Mouse (Mus musculus) lung, embryonic 14.5 days (tissue): ENCODE measurements around the gene Fancd2. TPM values are rescaled to one million over a fixed set of nuclear protein-coding genes. Genes with fewer than 3 reads are reported as not detected.
A peak's percentile ranks its signal among the peaks of the same experiment; 100 is the strongest.

Source experiments
- ATAC-seq: fragments of 200-750 bp; cut with Nextera tagmentation; 2 replicates; pipeline ENCODE4 v1.8.0; 2017; ENCODE audit warnings: mild to moderate bottlenecking, moderate TSS enrichment, moderate library complexity; ENCODE audit not compliant: insufficient read depth
- DNase-seq: peaks from one replicate; pipeline ENCODE4 v3.0.0-alpha.2; 2015
- H3K27ac ChIP-seq: fragments of 300-500 bp; sonication (generic); 2 replicates; pipeline ENCODE4 v1.5.1; 2014; ENCODE audit warnings: low read depth, mild to moderate bottlenecking, moderate library complexity
- H3K27me3 ChIP-seq: fragments of 300-500 bp; sonication (generic); 2 replicates; pipeline ENCODE4 v1.6.1; 2014; ENCODE audit warnings: low read length, control low read depth; ENCODE audit not compliant: insufficient read depth
- H3K36me3 ChIP-seq: fragments of 300-500 bp; sonication (generic); 2 replicates; pipeline ENCODE4 v1.6.1; 2014; ENCODE audit warnings: control low read depth; ENCODE audit not compliant: insufficient read depth
- H3K4me1 ChIP-seq: fragments of 300-500 bp; sonication (generic); 2 replicates; pipeline ENCODE4 v1.6.1; 2014; ENCODE audit warnings: antibody characterized with exemption, control low read depth; ENCODE audit not compliant: insufficient read depth
- H3K4me2 ChIP-seq: fragments of 300-500 bp; sonication (generic); 2 replicates; pipeline ENCODE4 v1.6.1; 2014; ENCODE audit warnings: mild to moderate bottlenecking
- H3K4me3 ChIP-seq: fragments of 300-500 bp; sonication (generic); 2 replicates; pipeline ENCODE4 v1.5.1; 2014; ENCODE audit warnings: low read depth, low read length
- H3K9ac ChIP-seq: fragments of 300-500 bp; sonication (generic); 2 replicates; pipeline ENCODE4 v1.6.1; 2014
- H3K9me3 ChIP-seq: fragments of 300-500 bp; sonication (generic); 2 replicates; pipeline ENCODE4 v1.6.1; 2016; ENCODE audit warnings: low read depth, low read length, control low read depth
- CTCF ChIP-seq: IDR thresholded peaks from 2 replicates; pipeline ENCODE4 v1.5.1; 2016; ENCODE audit warnings: antibody characterized with exemption, low read depth
- WGBS: fragments of 180-500 bp; shearing (Covaris S2); extraction: QIAGEN DNeasy Blood & Tissue Kit; methylation state at CpG from one replicate; pipeline ENCODE4 v1.1.7; 2014; 5-methylcytosine and 5-hydroxymethylcytosine counted together
- polyA plus RNA-seq: library from polyadenylated mRNA; unstranded; fragments of >200 nt; fragmentation: Nextera tagmentation; extraction: Ambion mirVana; gene quantifications from 2 replicates; pipeline ENCODE4 v1.2.1, GENCODE M21; 2014

The Fancd2 gene
- polyA plus RNA-seq, 1 experiment from 2014 or later, result 15.7 TPM

GRCm38 (mm10) chr6:113597945-113598344 lies 66.5 kb downstream of the Fancd2 start:
- Histone ChIP-seq H3K4me3 (no peak overlapping the region), H3K9ac (no peak overlapping the region), H3K36me3 (0 out of 2 replicates have a peak, but pooled peaks cover 4% of the 10 kb centered on the region), H3K4me2 (no peak overlapping the region), H3K27me3 (no peaks in the 10 kb centered on the region), H3K9me3 (no peaks in the 10 kb centered on the region), H3K4me1 (no peaks in the 10 kb centered on the region), H3K27ac (no peak overlapping the region)
- no peak for TF ChIP-seq CTCF
- WGBS, result 90% methylated on average over 4 of the region's 4 CpGs
- no peak for ATAC-seq
- no peak for DNase-seq

GRCm38 (mm10) chr6:113599833-113600232 lies 68.4 kb downstream of the Fancd2 start:
- no peak overlapping the region for H3K4me3 ChIP-seq
- no peaks in the 10 kb centered on the region for H3K27me3 ChIP-seq
- ATAC-seq, result no peak
- H3K9me3 ChIP-seq, result no peaks in the 10 kb centered on the region
- no peak for TF ChIP-seq CTCF
- DNase-seq, result no peak
- no peaks in the 10 kb centered on the region for H3K4me1 ChIP-seq
- WGBS, result 64% methylated on average over 5 of the region's 5 CpGs
- no peak overlapping the region for H3K9ac ChIP-seq
- no peak overlapping the region for H3K27ac ChIP-seq
- no peak overlapping the region for H3K4me2 ChIP-seq
- 0 out of 2 replicates have a peak, but pooled peaks cover 4% of the 10 kb centered on the region for H3K36me3 ChIP-seq

DNA sequence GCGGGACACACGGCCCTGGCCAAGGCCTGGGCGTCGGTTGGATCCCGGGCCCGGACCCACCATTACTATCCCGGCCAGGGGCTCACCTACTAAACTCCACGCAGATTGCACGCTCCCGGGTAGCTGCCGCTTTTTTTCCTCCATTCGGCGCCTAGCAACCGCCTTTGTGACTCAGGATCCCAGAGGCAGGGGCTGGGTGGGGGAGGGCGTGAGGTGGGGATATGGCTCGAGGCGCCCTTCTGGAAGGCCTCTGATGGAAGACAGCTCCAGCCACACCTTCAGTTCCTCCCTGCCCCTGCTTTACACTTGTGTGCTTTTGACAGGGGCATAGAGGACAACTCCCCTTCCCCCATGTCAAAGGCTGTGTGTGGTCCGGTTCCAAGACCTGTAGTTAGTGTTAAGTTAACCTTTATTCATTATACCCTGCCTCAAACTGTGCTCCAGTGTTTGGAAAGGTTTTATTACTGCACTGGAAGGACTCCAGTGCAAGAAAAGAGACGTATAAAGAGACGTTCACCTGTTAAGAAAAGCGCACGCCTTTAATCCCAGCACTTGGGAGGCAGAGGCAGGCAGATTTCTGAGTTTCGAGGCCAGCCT lies 69.2 kb downstream of the Fancd2 start, which contains the start of gene Fancd2os:
TSS of gene Fancd2os (minus strand) at position 173 of the 597 bp plus-strand sequence.
- H3K4me2 ChIP-seq, result no peak within 1 kb of the TSS
- H3K9ac ChIP-seq, result no peak within 1 kb of the TSS
- no peak for TF ChIP-seq CTCF

DNA sequence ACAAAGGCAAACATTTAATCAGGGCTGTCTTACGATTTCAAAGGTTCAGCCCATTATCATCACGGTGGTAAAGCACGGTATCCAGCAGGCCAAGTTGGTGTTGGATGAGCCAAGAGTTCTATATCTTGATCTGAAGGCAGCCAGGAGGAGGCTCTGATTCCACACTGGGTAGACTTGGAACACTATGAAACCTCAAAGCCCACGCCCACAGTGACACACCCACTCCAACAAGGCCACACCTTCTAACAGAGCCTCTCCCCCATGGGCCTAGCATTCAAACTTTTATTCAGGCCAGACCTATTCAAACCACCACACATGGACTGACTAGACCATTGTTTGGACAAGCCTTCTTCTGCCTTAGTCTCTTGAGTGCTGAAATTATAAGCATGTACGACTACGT lies 71.3 kb downstream of the Fancd2 start:
- Histone ChIP-seq H3K4me3 (no peak overlapping the region), H3K36me3 (peaks cover 8% of the 10 kb centered on the region; the same call in 1 of the 2 replicates), H3K4me1 (no peaks in the 10 kb centered on the region; the same call in 1 of the 2 replicates), H3K9ac (no peak overlapping the region), H3K27me3 (no peaks in the 10 kb centered on the region), H3K4me2 (no peak overlapping the region), H3K9me3 (no peaks in the 10 kb centered on the region), H3K27ac (no peak overlapping the region)
- TF ChIP-seq CTCF, result no peak
- ATAC-seq, result no peak
- WGBS, result 84% methylated on average over 6 of the region's 6 CpGs
- DNase-seq, result no peak

More for the DNA sequence above, 69.2 kb downstream of the Fancd2 start, which contains the start of gene Fancd2os:
- DNase-seq (no peak), ATAC-seq (no peak)
- H3K27me3 ChIP-seq, result no peaks in the 10 kb centered on the region
- no peak within 1 kb of the TSS for H3K4me3 ChIP-seq
- 0 out of 2 replicates have a peak, but pooled peaks cover 4% of the 10 kb centered on the region for H3K36me3 ChIP-seq
- WGBS, result 48% methylated on average over 23 of the region's 23 CpGs
- no peaks in the 10 kb centered on the region for H3K9me3 ChIP-seq
- no peak within 1 kb of the TSS for H3K27ac ChIP-seq
- H3K4me1 ChIP-seq, result no peaks in the 10 kb centered on the region

- H3K27me3 ChIP-seq, result no peaks in the 10 kb centered on the region
- peak overlapping the region; percentile 91 for H3K9ac ChIP-seq
- peak overlapping the region; percentile 94 for H3K4me3 ChIP-seq
- H3K27ac ChIP-seq, result peak overlapping the region; percentile 87; the same call in 1 of the 2 replicates
- ATAC-seq, result no peak; the same call in 1 of the 2 replicates
- no peaks in the 10 kb centered on the region; the same call in 1 of the 2 replicates for H3K4me1 ChIP-seq
- peak; percentile 33 for DNase-seq
- H3K36me3 ChIP-seq, result peaks cover 4% of the 10 kb centered on the region; the same call in 1 of the 2 replicates
- peak overlapping the region; percentile 91 for H3K4me2 ChIP-seq
- no peak for TF ChIP-seq CTCF
- H3K9me3 ChIP-seq, result no peaks in the 10 kb centered on the region
- 49% methylated on average over 12 of the region's 12 CpGs for WGBS
Measured at GRCm38 (mm10) chr6:113603993-113604392, 72.5 kb downstream of the Fancd2 start.

DNA sequence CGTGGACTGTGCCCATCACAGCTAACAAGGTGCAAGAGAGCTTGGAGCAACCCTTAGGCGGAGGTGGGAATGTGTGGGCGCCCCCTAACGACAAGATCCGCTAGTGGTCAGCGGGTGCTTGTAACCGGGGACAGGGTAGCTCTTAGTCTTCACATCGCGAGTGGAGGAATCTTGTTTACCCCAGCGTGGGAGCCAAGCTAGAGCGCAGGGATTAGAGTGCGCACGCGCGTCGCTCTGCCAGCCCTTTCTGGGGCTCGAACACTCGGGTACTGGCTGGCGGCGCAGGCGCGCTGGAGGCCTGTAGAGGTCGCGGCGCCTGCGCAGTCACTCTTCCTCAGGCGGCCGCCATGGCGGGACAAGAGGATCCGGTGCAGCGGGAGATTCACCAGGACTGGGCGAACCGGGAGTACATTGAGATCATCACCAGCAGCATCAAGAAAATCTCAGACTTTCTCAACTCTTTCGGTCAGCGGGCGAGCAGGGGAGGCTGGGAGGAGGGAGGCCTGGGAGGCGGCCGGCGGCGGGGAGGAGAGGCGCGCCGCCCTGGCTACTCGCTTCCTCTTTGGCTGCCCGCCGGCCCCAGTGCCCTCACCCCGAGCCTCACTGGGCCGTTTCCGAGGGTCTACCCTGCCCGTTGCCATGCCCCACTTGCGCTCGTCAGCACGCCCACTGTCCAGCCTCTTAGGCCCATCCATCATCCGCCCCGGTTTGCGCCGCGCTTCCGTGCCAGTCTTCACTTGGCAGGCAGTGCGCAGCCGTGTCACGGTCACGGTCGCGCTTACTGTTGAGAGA lies 73.1 kb downstream of the Fancd2 start, which contains the start of gene Brk1:
TSS of gene Brk1 (plus strand) at position 341 of the 792 bp plus-strand sequence.
- Histone ChIP-seq H3K9ac (peak within 1 kb of the TSS; percentile 91), H3K9me3 (no peaks in the 10 kb centered on the region), H3K27ac (peak within 1 kb of the TSS; percentile 87), H3K4me1 (no peaks in the 10 kb centered on the region; the same call in 1 of the 2 replicates), H3K36me3 (peaks cover 4% of the 10 kb centered on the region; the same call in 1 of the 2 replicates), H3K4me2 (peak within 1 kb of the TSS; percentile 91), H3K27me3 (no peaks in the 10 kb centered on the region), H3K4me3 (peak within 1 kb of the TSS; percentile 94)
- peak; percentile 63; the same call in 1 of the 2 replicates for TF ChIP-seq CTCF
- DNase-seq (peak; percentile 95), ATAC-seq (peak; percentile 94)
- under 1% methylated on average over 65 of the region's 65 CpGs for WGBS

DNA sequence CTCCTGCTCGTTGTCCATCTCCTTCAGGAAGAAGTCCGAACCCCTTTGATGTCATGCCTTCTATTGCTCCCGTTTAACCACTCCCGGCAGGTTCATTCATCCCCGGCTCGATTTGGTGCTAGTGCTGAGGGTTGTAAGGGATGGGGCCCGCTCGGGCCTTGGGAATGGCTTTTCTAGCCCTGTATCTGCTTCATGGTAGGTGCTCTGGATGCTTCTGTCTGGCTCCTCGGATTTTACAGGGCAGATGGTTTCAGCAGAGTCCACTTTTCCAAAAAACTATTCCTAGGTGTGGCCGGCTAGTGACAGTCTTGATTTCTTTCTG lies 73.7 kb downstream of the Fancd2 start:
- ATAC-seq, result 0 out of 2 replicates have a peak, but pooled peaks have one; percentile 1
- Histone ChIP-seq H3K36me3 (peaks cover 5% of the 10 kb centered on the region), H3K27ac (no peak overlapping the region), H3K4me3 (peak overlapping the region; percentile 94), H3K4me1 (no peaks in the 10 kb centered on the region; the same call in 1 of the 2 replicates), H3K9ac (peak overlapping the region; percentile 91), H3K9me3 (no peaks in the 10 kb centered on the region), H3K4me2 (peak overlapping the region; percentile 91), H3K27me3 (no peaks in the 10 kb centered on the region)
- 2% methylated on average over 10 of the region's 10 CpGs for WGBS
- DNase-seq, result no peak
- no peak for TF ChIP-seq CTCF
